Mouse (Mus musculus) spleen, adult 2 months (tissue): Measurements from ENCODE around the gene Ilkap.

ENCODE experiments used
- CTCF ChIP-seq: fragments of 200-500 bp; IDR thresholded peaks from 2 replicates; pipeline ENCODE4 v1.5.1; 2011; ENCODE audit warnings: mild to moderate bottlenecking, inconsistent platforms; ENCODE audit not compliant: insufficient read depth, insufficient read length, insufficient replicate concordance; ENCODE audit errors: extremely low read depth
- POLR2A ChIP-seq: fragments of 200-500 bp; IDR thresholded peaks from 2 replicates; pipeline ENCODE4 v1.6.1; 2011; ENCODE audit warnings: low read depth, low read length, inconsistent platforms

GRCm38 (mm10) chr1:91324646-91325045 lies 74.0 kb downstream of the Ilkap start:
- TF ChIP-seq CTCF (no peak), POLR2A (no peak)
